In genomic region chr7:87584281-87584701, GRCm38 (mm10) we compare ENCODE assay signal across 9 mouse cellular contexts. TPM values are rescaled to one million over a fixed set of nuclear protein-coding genes. Genes with fewer than 3 reads are reported as not detected.
DNase-seq lines count a peak whose midpoint lies in the region; ATAC-seq and TF ChIP-seq lines count a peak whose summit lies in the region.
"Had no signal": no experiment of that assay in that cellular context is flagged by ENCODE, and none has a peak within 500 bp of the region (broad histone marks: within the 10 kb centered on the region; RNA-seq: fewer than 3 reads in every experiment).

No protein-coding gene starts in this region.

- under 1% methylated on average over 28 of the region's 28 CpGs for WGBS in forebrain, embryonic 14.5 days
- WGBS in neural tube, embryonic 12.5 days = under 1% methylated on average over 28 of the region's 28 CpGs

- peak; percentile 98 for ATAC-seq in forebrain, embryonic 14.5 days
- peak; percentile 96 for ATAC-seq in neural tube, embryonic 12.5 days (ENCODE audit: low FRiP score, low read depth)

- H3K27me3 ChIP-seq in forebrain, embryonic 14.5 days (replicated peaks; ENCODE audit: control insufficient read depth, insufficient read depth, low read length) = no peaks in the 10 kb centered on the region; the same call in 1 of the 2 replicates
- peaks cover 15% of the 10 kb centered on the region; the same call in 1 of the 2 replicates for H3K27me3 ChIP-seq in neural tube, embryonic 12.5 days (replicated peaks)

- DNase-seq in cerebellum, adult 18-20 months = peak; percentile 1 to 4
- DNase-seq in cerebellum, adult 11-12 months = no peak
- DNase-seq in ES-E14 (ENCODE audit: low read depth, low spot score) = peak; percentile 9
- peak; percentile 76 for DNase-seq in forebrain, embryonic 14.5 days (ENCODE audit: low spot score)
- DNase-seq in layer of hippocampus, postnatal 25 days (ENCODE audit: extremely low spot score in 1 of 2, low spot score in 1 of 2) = peak; percentile 54 to 74
- DNase-seq in thymus, adult 18-20 months = no peak
- DNase-seq in urinary bladder, adult 18-20 months (ENCODE audit: low spot score in 2 of 2) = no peak

- peak overlapping the region in 1 of 2 experiments; percentile 20; a peak in 1 of 4 replicates for H3K4me3 ChIP-seq in ES-E14 (ENCODE audit: insufficient read depth in 1 of 2, low read depth in 1 of 2, low read length in 2 of 2, poor library complexity in 1 of 2, severe bottlenecking in 1 of 2)
- peak overlapping the region; percentile 45 for H3K4me3 ChIP-seq in forebrain, embryonic 14.5 days (ENCODE audit: low read depth, low read length)
- H3K4me3 ChIP-seq in neural tube, embryonic 12.5 days = peak overlapping the region; percentile 40

- no peaks in the 10 kb centered on the region for H3K4me1 ChIP-seq in ES-E14 (ENCODE audit: control insufficient read depth in 2 of 2, insufficient read depth in 2 of 2, low read length in 2 of 2, poor library complexity in 1 of 2)
- no peaks in the 10 kb centered on the region for H3K4me1 ChIP-seq in forebrain, embryonic 14.5 days (ENCODE audit: control insufficient read depth, insufficient read depth, low read length)
- 0 out of 2 replicates have a peak, but pooled peaks cover 3% of the 10 kb centered on the region for H3K4me1 ChIP-seq in neural tube, embryonic 12.5 days

- H3K9ac ChIP-seq in ES-E14 (ENCODE audit: insufficient read depth, low read depth, low read length, poor library complexity, severe bottlenecking) = no peak overlapping the region
- peak overlapping the region; percentile 64 for H3K9ac ChIP-seq in forebrain, embryonic 14.5 days (ENCODE audit: low read length)
- H3K9ac ChIP-seq in neural tube, embryonic 12.5 days = peak overlapping the region; percentile 59

- no peaks in the 10 kb centered on the region for H3K9me3 ChIP-seq in ES-E14 (ENCODE audit: control insufficient read depth, insufficient read depth, low read depth, low read length)
- H3K9me3 ChIP-seq in forebrain, embryonic 14.5 days (replicated peaks; ENCODE audit: control insufficient read depth, low read length) = no peaks in the 10 kb centered on the region
- H3K9me3 ChIP-seq in neural tube, embryonic 12.5 days = no peaks in the 10 kb centered on the region

- no peak overlapping the region for H3K27ac ChIP-seq in ES-E14 (ENCODE audit: insufficient read depth, low read depth, low read length, poor library complexity, severe bottlenecking)
- H3K27ac ChIP-seq in forebrain, embryonic 14.5 days (ENCODE audit: low read depth, low read length) = peak overlapping the region; percentile 60; the same call in 1 of the 2 replicates
- no peak overlapping the region for H3K27ac ChIP-seq in neural tube, embryonic 12.5 days

- H3K36me3 ChIP-seq in ES-E14 (ENCODE audit: control insufficient read depth, insufficient read depth, low read length, poor library complexity, severe bottlenecking) = no peaks in the 10 kb centered on the region
- H3K36me3 ChIP-seq in forebrain, embryonic 14.5 days (ENCODE audit: control insufficient read depth, insufficient read depth, low read length) = no peaks in the 10 kb centered on the region
- no peaks in the 10 kb centered on the region for H3K36me3 ChIP-seq in neural tube, embryonic 12.5 days

- in situ Hi-C loops in ES-E14 (cut with MboI; ENCODE audit: low sequenced_read_pairs in 2 of 2, unreplicated experiment in 2 of 2) = no loop called here

- H3K4me2 ChIP-seq in forebrain, embryonic 14.5 days (ENCODE audit: low read length) = peak overlapping the region; percentile 71
- H3K4me2 ChIP-seq in neural tube, embryonic 12.5 days (replicated peaks) = peak overlapping the region; percentile 73

TF ChIP-seq in ES-E14, 5 proteins besides CTCF, POLR2A, EP300 and RAD21:
- TF ChIP-seq ZC3H11A (IDR thresholded peaks at IDR 0.05; ENCODE audit: borderline replicate concordance, low read depth, low read length) (no peak), HCFC1 (IDR thresholded peaks at IDR 0.05; ENCODE audit: borderline replicate concordance, insufficient read depth, low read length) (no peak), MAFK (IDR thresholded peaks at IDR 0.05; ENCODE audit: insufficient read depth, low read depth, low read length) (no peak), CHD2 (IDR thresholded peaks at IDR 0.05; ENCODE audit: low read depth, low read length) (no peak), ZNF384 (IDR thresholded peaks at IDR 0.05; ENCODE audit: low read depth, low read length) (no peak)

RNA-seq across cellular contexts. Expression of gene Grm5, which starts 0.3 kb away (rescaled TPM):
- total RNA-seq in ES-E14 (2012; rRNA removed) = 0.05 and 0.09 TPM in 2 replicates
- 14.3 and 24.2 TPM in 2 replicates for polyA plus RNA-seq in forebrain, embryonic 14.5 days (2014; fragmentation: Nextera tagmentation; extraction: Ambion mirVana)
- 100 to 1,000 TPM; 229 to 251 TPM for total RNA-seq in layer of hippocampus, postnatal 25 days (2021)
- 2.8 and 3.5 TPM in 2 replicates for polyA plus RNA-seq in neural tube, embryonic 12.5 days (2016; fragmentation: Nextera tagmentation; extraction: Ambion mirVana)
- total RNA-seq: hematopoietic stem cell, adult 5-6 weeks had no signal

Comparison
In these comparisons a context has a peak if more than half of its experiments do, and no peak if none do; other contexts are left out.
1. DNase-seq: peak in cerebellum, adult 18-20 months (2 of 2), ES-E14 (single experiment), forebrain, embryonic 14.5 days (single experiment) and layer of hippocampus, postnatal 25 days (2 of 2); none in cerebellum, adult 11-12 months (single experiment), thymus, adult 18-20 months (0 of 2) and urinary bladder, adult 18-20 months (0 of 2).
2. RNA of gene Grm5, which starts 0.3 kb away (total RNA-seq): 229 to 251 TPM in layer of hippocampus, postnatal 25 days; 0.05 to 0.09 TPM in ES-E14; every median in the first group is over 100 times any median in the second.